Mouse (Mus musculus): ENCODE measurements around the gene Selenbp2. TPM values are rescaled to one million over a fixed set of nuclear protein-coding genes. Genes with fewer than 3 reads are reported as not detected.

The Selenbp2 gene
- polyA plus RNA-seq, 1 experiment from 2014 or later = 0.54 TPM

Other genes starting within 250 kb of the Selenbp2 start
- 0.57 TPM in 1 of 2 replicates, not detected in the other for gene Oaz3, start 249.6 kb upstream of the Selenbp2 start, polyA plus RNA-seq (2016; fragmentation: Nextera tagmentation; extraction: Ambion mirVana)
- 1.1 and 1.7 TPM in 2 replicates for gene Celf3, start 215.3 kb upstream of the Selenbp2 start, polyA plus RNA-seq (2016; fragmentation: Nextera tagmentation; extraction: Ambion mirVana)
- gene Riiad1, start 213.2 kb upstream of the Selenbp2 start, polyA plus RNA-seq (2016; fragmentation: Nextera tagmentation; extraction: Ambion mirVana) = 5.3 and 5.7 TPM in 2 replicates
- gene Snx27, start 110.8 kb upstream of the Selenbp2 start, polyA plus RNA-seq (2016; fragmentation: Nextera tagmentation; extraction: Ambion mirVana) = 40.3 and 41.4 TPM in 2 replicates
- not detected in 2 replicates for gene Gm10972, start 50.4 kb upstream of the Selenbp2 start, polyA plus RNA-seq (2016; fragmentation: Nextera tagmentation; extraction: Ambion mirVana)
- gene Tuft1, start 34.7 kb upstream of the Selenbp2 start, polyA plus RNA-seq (2016; fragmentation: Nextera tagmentation; extraction: Ambion mirVana) = 8.0 and 8.5 TPM in 2 replicates
- gene Cgn, start 92.9 kb downstream of the Selenbp2 start, polyA plus RNA-seq (2016; fragmentation: Nextera tagmentation; extraction: Ambion mirVana) = 2.1 and 2.4 TPM in 2 replicates
- gene Pogz, start 144.0 kb downstream of the Selenbp2 start, polyA plus RNA-seq (2016; fragmentation: Nextera tagmentation; extraction: Ambion mirVana) = 12.3 and 12.8 TPM in 2 replicates
- gene Psmb4, start 193.4 kb downstream of the Selenbp2 start, polyA plus RNA-seq (2016; fragmentation: Nextera tagmentation; extraction: Ambion mirVana) = 232 and 235 TPM in 2 replicates
- 42.3 and 43.9 TPM in 2 replicates for gene Selenbp1, start 239.5 kb downstream of the Selenbp2 start, polyA plus RNA-seq (2016; fragmentation: Nextera tagmentation; extraction: Ambion mirVana)